Comparison of ENCODE assay signal across 28 mouse cellular contexts in genomic region chr12:49830665-49831064, GRCm38 (mm10).
DNase-seq lines count a peak whose midpoint lies in the region; ATAC-seq and TF ChIP-seq lines count a peak whose summit lies in the region.
"Had no signal": no experiment of that assay in that cellular context is flagged by ENCODE, and none has a peak within 500 bp of the region (broad histone marks: within the 10 kb centered on the region; RNA-seq: fewer than 3 reads in every experiment).

No protein-coding gene starts in this region.

- peak; percentile 73 for ATAC-seq in forebrain, postnatal 0 days
- ATAC-seq in forebrain, embryonic 13.5 days, result no peak
- ATAC-seq: hindbrain, embryonic 16.5 days had no signal

- no peaks in the 10 kb centered on the region for H3K27me3 ChIP-seq in forebrain, postnatal 0 days (ENCODE audit: insufficient read depth, low read length)
- no peaks in the 10 kb centered on the region for H3K27me3 ChIP-seq in forebrain, embryonic 13.5 days
- H3K27me3 ChIP-seq: embryonic facial prominence, embryonic 12.5 days; heart, embryonic 15.5 days; kidney, embryonic 15.5 days; limb, embryonic 12.5 days; liver, embryonic 15.5 days; lung, embryonic 15.5 days; neural tube, embryonic 12.5 days had no signal

- H3K4me1 ChIP-seq in forebrain, postnatal 0 days (ENCODE audit: insufficient read depth), result peaks cover 8% of the 10 kb centered on the region; the same call in 1 of the 2 replicates
- H3K4me1 ChIP-seq in forebrain, embryonic 13.5 days, result peaks cover 7% of the 10 kb centered on the region; the same call in 1 of the 2 replicates
- H3K4me1 ChIP-seq: embryonic facial prominence, embryonic 12.5 days; heart, embryonic 10.5 days; heart, embryonic 15.5 days; kidney, embryonic 15.5 days; limb, embryonic 12.5 days; liver, embryonic 15.5 days; lung, embryonic 15.5 days; neural tube, embryonic 12.5 days had no signal

- no peak overlapping the region for H3K27ac ChIP-seq in forebrain, postnatal 0 days (ENCODE audit: low read depth, low read length)
- H3K27ac ChIP-seq in forebrain, embryonic 13.5 days, result no peak overlapping the region
- H3K27ac ChIP-seq: embryonic facial prominence, embryonic 12.5 days; heart, embryonic 10.5 days; heart, embryonic 15.5 days; kidney, embryonic 15.5 days; limb, embryonic 12.5 days; liver, embryonic 15.5 days; lung, embryonic 15.5 days; neural tube, embryonic 12.5 days had no signal

- peak; percentile 74 for DNase-seq in forebrain, postnatal 0 days
- DNase-seq in right cerebral cortex, adult 18-20 months, result peak; percentile 14
- no peak for DNase-seq in right cerebral cortex, postnatal 25 days
- DNase-seq in layer of hippocampus, adult 9-10 months (ENCODE audit: low spot score), result peak; percentile 40
- DNase-seq in heart, adult 18-20 months, result no peak
- no peak for DNase-seq in retina, embryonic 14.5 days (ENCODE audit: low spot score)
- DNase-seq: adrenal gland, postnatal 25 days; B cell, adult 2 months; cerebellum, postnatal 36 days; gastrocnemius, postnatal 14 days; kidney, adult 18-20 months; kidney, postnatal 25 days; lung, postnatal 36 days; spleen, adult 18-20 months; thymus, adult 18-20 months; thymus, postnatal 25 days had no signal

- H3K4me2 ChIP-seq in forebrain, postnatal 0 days (ENCODE audit: low read depth), result no peak overlapping the region
- no peak overlapping the region for H3K4me2 ChIP-seq in forebrain, embryonic 13.5 days
- H3K4me2 ChIP-seq: embryonic facial prominence, embryonic 12.5 days; heart, embryonic 15.5 days; kidney, embryonic 15.5 days; limb, embryonic 12.5 days; liver, embryonic 15.5 days; lung, embryonic 15.5 days; midbrain, embryonic 11.5 days; neural tube, embryonic 12.5 days had no signal

- no peak overlapping the region for H3K9ac ChIP-seq in forebrain, postnatal 0 days
- H3K9ac ChIP-seq in forebrain, embryonic 13.5 days, result no peak overlapping the region
- H3K9ac ChIP-seq: embryonic facial prominence, embryonic 12.5 days; heart, embryonic 15.5 days; kidney, embryonic 15.5 days; limb, embryonic 12.5 days; liver, embryonic 15.5 days; lung, embryonic 15.5 days; neural tube, embryonic 12.5 days had no signal

- no peak for TF ChIP-seq CTCF in forebrain, postnatal 0 days (IDR thresholded peaks at IDR 0.05; ENCODE audit: low read depth)

- H3K9me3 ChIP-seq in forebrain, postnatal 0 days (ENCODE audit: low read length), result no peaks in the 10 kb centered on the region
- no peaks in the 10 kb centered on the region for H3K9me3 ChIP-seq in forebrain, embryonic 13.5 days (replicated peaks)
- H3K9me3 ChIP-seq: embryonic facial prominence, embryonic 12.5 days; heart, embryonic 10.5 days; heart, embryonic 15.5 days; kidney, embryonic 15.5 days; limb, embryonic 12.5 days; liver, embryonic 15.5 days; lung, embryonic 15.5 days; neural tube, embryonic 12.5 days had no signal

- H3K4me3 ChIP-seq in forebrain, postnatal 0 days (ENCODE audit: low read depth, low read length), result no peak overlapping the region
- no peak overlapping the region for H3K4me3 ChIP-seq in forebrain, embryonic 13.5 days
- H3K4me3 ChIP-seq: embryonic facial prominence, embryonic 12.5 days; heart, embryonic 10.5 days; heart, embryonic 15.5 days; kidney, embryonic 15.5 days; limb, embryonic 12.5 days; liver, embryonic 15.5 days; lung, embryonic 15.5 days; myocyte; neural tube, embryonic 12.5 days had no signal

- no peaks in the 10 kb centered on the region for H3K36me3 ChIP-seq in forebrain, postnatal 0 days (ENCODE audit: insufficient read depth)
- H3K36me3 ChIP-seq in forebrain, embryonic 13.5 days (ENCODE audit: poor library complexity, severe bottlenecking), result no peaks in the 10 kb centered on the region
- H3K36me3 ChIP-seq: embryonic facial prominence, embryonic 12.5 days; heart, embryonic 10.5 days; heart, embryonic 15.5 days; kidney, embryonic 15.5 days; limb, embryonic 12.5 days; liver, embryonic 15.5 days; lung, embryonic 15.5 days; neural tube, embryonic 12.5 days had no signal

- 66% methylated on average over 4 of the region's 4 CpGs for WGBS in forebrain, postnatal 0 days
- 93% methylated on average over 4 of the region's 4 CpGs for WGBS in forebrain, embryonic 13.5 days

Comparison
In these comparisons a context has a peak if more than half of its experiments do, and no peak if none do; other contexts are left out.
1. DNase-seq: peak in forebrain, postnatal 0 days (single experiment), right cerebral cortex, adult 18-20 months (single experiment) and layer of hippocampus, adult 9-10 months (single experiment); none in right cerebral cortex, postnatal 25 days (single experiment), heart, adult 18-20 months (0 of 2) and retina, embryonic 14.5 days (single experiment).